Mouse (Mus musculus) leukemia stem cell, adult 10-12 weeks (primary cell): ENCODE data around the gene Kncn. TPM values are rescaled to one million over a fixed set of nuclear protein-coding genes. Genes with fewer than 3 reads are reported as not detected.

ENCODE experiments used
- polyA plus RNA-seq: library from polyadenylated mRNA; stranded (reverse); fragments of >175 nt; gene quantifications from 2 replicates; pipeline ENCODE4 v1.2.3, GENCODE M21; 2012; ENCODE audit warnings: low replicate concordance

The Kncn gene
- polyA plus RNA-seq, result not detected in 2 replicates

DNA sequence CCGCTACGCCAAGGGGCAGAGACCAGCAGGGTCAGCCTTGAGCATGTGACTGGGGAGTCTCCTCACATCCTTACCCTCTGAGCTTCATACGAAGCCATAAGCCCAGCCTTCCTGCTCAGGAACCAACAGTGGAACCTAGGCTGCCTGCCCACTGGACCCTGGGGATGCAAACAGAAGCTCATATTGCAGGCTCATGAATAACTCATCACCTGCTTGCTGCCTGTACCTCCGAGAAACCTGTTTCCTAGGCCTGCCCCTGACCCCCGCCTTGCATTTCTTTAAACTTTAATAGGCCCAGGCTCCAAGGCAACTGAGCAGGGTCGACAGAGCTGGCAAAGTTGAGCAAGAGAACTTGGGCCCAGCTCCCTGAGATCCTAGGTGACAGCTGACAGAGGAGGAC is at the start of gene Kncn:
TSS of gene Kncn (plus strand) at position 379 of the 400 bp plus-strand sequence.

DNA sequence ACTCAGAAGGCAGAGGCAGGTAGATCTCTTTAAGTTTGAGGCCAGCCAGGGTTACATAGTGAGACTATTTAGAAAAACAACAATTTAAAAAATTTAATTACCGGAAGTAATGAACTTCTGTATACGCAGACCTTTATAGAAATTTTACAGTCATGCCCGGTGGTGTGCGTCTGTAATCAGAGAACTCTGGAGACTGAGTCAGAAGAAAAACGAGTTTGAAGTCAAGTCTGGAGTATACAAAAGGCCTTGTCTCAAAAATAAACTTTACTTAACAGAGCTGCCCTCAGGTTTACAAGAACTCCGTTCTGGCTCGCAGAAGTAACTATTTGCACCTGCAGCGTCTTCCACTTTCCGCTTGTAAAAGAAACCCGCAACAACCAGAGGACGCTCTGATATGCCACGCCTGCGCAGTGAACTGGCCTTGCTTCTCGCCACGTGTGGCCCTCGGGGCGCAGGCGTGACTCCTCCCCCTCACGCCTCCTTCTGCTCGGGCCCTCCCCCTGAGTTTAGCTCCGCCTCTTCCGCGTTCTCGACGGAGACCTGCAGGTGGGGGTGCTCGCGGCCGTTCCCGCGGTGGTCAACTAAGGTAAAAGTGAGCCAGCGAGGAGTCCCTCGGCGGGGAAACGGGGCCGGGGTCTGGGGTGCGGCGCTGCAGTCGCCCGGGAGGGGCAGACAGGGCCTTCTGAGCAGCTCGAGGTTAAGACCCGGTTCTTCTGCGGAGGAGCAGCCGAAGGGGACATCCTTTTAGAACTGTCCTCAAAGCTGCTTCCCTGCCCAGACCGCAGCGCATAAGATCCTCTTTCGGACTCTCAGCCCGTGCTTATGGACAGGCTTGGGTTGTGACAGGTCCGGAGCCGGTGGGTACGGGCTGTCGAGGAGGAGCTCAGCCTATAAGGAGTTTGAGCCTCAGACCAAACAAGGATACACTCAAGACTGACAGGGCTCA is 45.2 kb upstream of the Kncn start, which contains the start of gene Mknk1:
TSS of gene Mknk1 (plus strand) at position 503 of the 946 bp plus-strand sequence.

DNA sequence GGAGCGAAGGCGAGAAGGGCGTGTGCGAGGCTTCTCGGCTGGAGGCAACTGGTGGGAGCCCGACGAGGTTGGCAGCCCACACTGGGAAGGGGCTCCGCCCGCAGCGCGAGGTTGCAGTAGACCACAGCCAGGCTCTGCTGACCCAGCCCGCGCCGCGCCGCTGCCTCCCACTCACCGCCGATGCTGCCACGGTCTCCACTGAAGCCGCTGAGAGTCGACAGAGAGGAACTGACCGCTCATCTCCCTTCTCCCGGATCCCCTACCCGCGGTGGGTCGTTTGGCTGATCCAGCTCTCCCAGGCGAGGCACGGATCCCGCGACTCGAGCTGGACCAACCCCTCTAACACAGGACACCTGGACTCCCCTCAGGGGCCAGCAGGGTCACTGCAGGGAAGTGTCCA is 6.4 kb downstream of the Kncn start, which contains the start of gene 6430628N08Rik:
TSS of gene 6430628N08Rik (plus strand) at position 113 of the 400 bp plus-strand sequence.

Other genes starting within 250 kb of the Kncn start
- gene Cyp4b1, start 236.7 kb upstream of the Kncn start, polyA plus RNA-seq, result 1.5 TPM in 1 of 2 replicates, not detected in the other
- gene Efcab14, start 146.7 kb upstream of the Kncn start, polyA plus RNA-seq, result 14.8 and 29.5 TPM in 2 replicates
- gene Tex38, start 103.4 kb upstream of the Kncn start, polyA plus RNA-seq, result not detected in 2 replicates
- 10.3 and 13.7 TPM in 2 replicates for gene Atpaf1, start 99.6 kb upstream of the Kncn start, polyA plus RNA-seq
- gene Mob3c, start 56.3 kb upstream of the Kncn start, polyA plus RNA-seq, result 11.1 and 14.7 TPM in 2 replicates
- 22.0 and 87.7 TPM in 2 replicates for gene Mknk1, start 45.2 kb upstream of the Kncn start, polyA plus RNA-seq
- not detected in 2 replicates for gene 6430628N08Rik, start 6.3 kb downstream of the Kncn start, polyA plus RNA-seq
- gene Dmbx1, start 55.5 kb downstream of the Kncn start, polyA plus RNA-seq, result not detected in 2 replicates
- 7.7 and 12.1 TPM in 2 replicates for gene Faah, start 133.5 kb downstream of the Kncn start, polyA plus RNA-seq
- 0.11 and 0.38 TPM in 2 replicates for gene Nsun4, start 169.5 kb downstream of the Kncn start, polyA plus RNA-seq
- 12.3 and 45.2 TPM in 2 replicates for gene Uqcrh, start 190.7 kb downstream of the Kncn start, polyA plus RNA-seq
- 30.1 and 62.6 TPM in 2 replicates for gene Lrrc41, start 190.9 kb downstream of the Kncn start, polyA plus RNA-seq
- gene Rad54l, start 239.3 kb downstream of the Kncn start, polyA plus RNA-seq, result 0.79 and 1.8 TPM in 2 replicates
- gene Pomgnt1, start 239.4 kb downstream of the Kncn start, polyA plus RNA-seq, result 4.2 and 8.7 TPM in 2 replicates